Mouse (Mus musculus) thymus, postnatal 10 days (tissue): ENCODE data around the gene Prrx1.

Experiments used
- DNase-seq, 2 experiments: peaks; one replicate each; pipeline ENCODE4 v3.0.0; 2021; ENCODE audit warnings: low spot score in 2 of 2

Prrx1 gene

GRCm38 (mm10) chr1:163311861-163312811 lies 1.4 kb downstream of the Prrx1 start:
- DNase-seq, result no peak

GRCm38 (mm10) chr1:163311006-163311836 lies 2.3 kb downstream of the Prrx1 start:
- no peak for DNase-seq

GRCm38 (mm10) chr1:163310023-163310754 lies 3.3 kb downstream of the Prrx1 start:
- DNase-seq, result no peak

GRCm38 (mm10) chr1:163309466-163309865 lies 4.0 kb downstream of the Prrx1 start:
- DNase-seq, result no peak

- no peak for DNase-seq
Measured at GRCm38 (mm10) chr1:163308631-163309030, 4.9 kb downstream of the Prrx1 start.

GRCm38 (mm10) chr1:163307706-163308105 lies 5.8 kb downstream of the Prrx1 start:
- DNase-seq, result no peak

GRCm38 (mm10) chr1:163305956-163306355 lies 7.6 kb downstream of the Prrx1 start:
- no peak for DNase-seq

GRCm38 (mm10) chr1:163304837-163305236 lies 8.7 kb downstream of the Prrx1 start:
- no peak for DNase-seq

- no peak for DNase-seq
Measured at GRCm38 (mm10) chr1:163302292-163302691, 11.2 kb downstream of the Prrx1 start.

- DNase-seq, result no peak
Measured at GRCm38 (mm10) chr1:163293152-163293551, 20.4 kb downstream of the Prrx1 start.

- no peak for DNase-seq
Measured at GRCm38 (mm10) chr1:163291925-163292324, 21.6 kb downstream of the Prrx1 start.

GRCm38 (mm10) chr1:163289131-163289530 lies 24.4 kb downstream of the Prrx1 start:
- no peak for DNase-seq

GRCm38 (mm10) chr1:163285539-163285938 lies 28.0 kb downstream of the Prrx1 start:
- no peak for DNase-seq

- DNase-seq, result no peak
Measured at GRCm38 (mm10) chr1:163285136-163285535, 28.4 kb downstream of the Prrx1 start.

- no peak for DNase-seq
Measured at GRCm38 (mm10) chr1:163283980-163284635, 29.4 kb downstream of the Prrx1 start.

GRCm38 (mm10) chr1:163281450-163282198 lies 31.9 kb downstream of the Prrx1 start:
- no peak for DNase-seq

- DNase-seq, result no peak
Measured at GRCm38 (mm10) chr1:163280842-163281122, 32.7 kb downstream of the Prrx1 start.

- DNase-seq, result no peak
Measured at GRCm38 (mm10) chr1:163280097-163280841, 33.2 kb downstream of the Prrx1 start.

- DNase-seq, result no peak
Measured at GRCm38 (mm10) chr1:163277069-163277468, 36.4 kb downstream of the Prrx1 start.

- DNase-seq, result no peak
Measured at GRCm38 (mm10) chr1:163274919-163275318, 38.6 kb downstream of the Prrx1 start.
